Mouse (Mus musculus): Measurements from ENCODE around the gene G6pc2. TPM values are rescaled to one million over a fixed set of nuclear protein-coding genes. Genes with fewer than 3 reads are reported as not detected.

G6pc2 gene
- polyA plus RNA-seq (2021; fragmentation: Nextera tagmentation) = not detected in 2 replicates
- long read RNA-seq, experiment 1 = 0 reads
- long read RNA-seq, experiment 2, partial matches to known transcripts = 0 of 1 reads
- long read RNA-seq, experiment 2, other reads (novel, unspliced or antisense) = 1 of 1 reads

GRCm38 (mm10) chr2:69210773-69211172, at the start of gene G6pc2:
TSS of gene G6pc2 (plus strand) at chr2:69211073.

GRCm38 (mm10) chr2:69205791-69206351, 5.0 kb upstream of the G6pc2 start, which contains the start of gene Spc25:
TSS of gene Spc25 (minus strand) at chr2:69206194.

Other genes with a start within 250 kb of the G6pc2 start
- gene Nostrin, start 75.3 kb upstream of the G6pc2 start, polyA plus RNA-seq (2021; fragmentation: Nextera tagmentation) = 1.7 and 2.3 TPM in 2 replicates
- 0.78 and 1.2 TPM in 2 replicates for gene Spc25, start 4.9 kb upstream of the G6pc2 start, polyA plus RNA-seq (2021; fragmentation: Nextera tagmentation)
- gene Abcb11, start 131.5 kb downstream of the G6pc2 start, polyA plus RNA-seq (2021; fragmentation: Nextera tagmentation) = not detected in 2 replicates
- gene Dhrs9, start 169.4 kb downstream of the G6pc2 start, polyA plus RNA-seq (2021; fragmentation: Nextera tagmentation) = not detected in 2 replicates